25 mouse cellular contexts compared by ENCODE assay signal in the genomic region with DNA sequence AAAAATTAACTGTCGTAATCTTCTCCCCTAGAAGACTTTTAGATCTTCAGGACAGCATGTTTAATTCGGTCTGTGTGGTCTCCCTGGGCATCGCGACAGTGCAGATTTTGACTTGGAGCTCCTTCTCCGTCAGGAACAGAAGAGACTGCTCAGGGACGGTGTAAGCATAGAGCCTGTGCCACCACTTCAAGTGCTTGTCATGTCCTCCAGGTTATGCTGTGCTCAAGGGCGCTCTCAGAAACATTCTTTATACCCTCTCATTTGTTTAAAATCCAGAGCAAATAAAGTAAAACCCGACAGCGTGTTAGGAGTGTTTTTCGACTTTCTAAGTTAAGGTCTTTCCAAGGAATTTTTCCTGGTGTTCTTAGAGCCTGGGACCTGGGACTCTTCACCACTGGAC. TPM values are rescaled to one million over a fixed set of nuclear protein-coding genes. Genes with fewer than 3 reads are reported as not detected.
"Had no signal": no experiment of that assay in that cellular context is flagged by ENCODE, and none has a peak within 500 bp of the region (broad histone marks: within the 10 kb centered on the region; RNA-seq: fewer than 3 reads in every experiment).

No protein-coding gene starts in this region.

- H3K9ac ChIP-seq: hindbrain, embryonic 12.5 days; hindbrain, embryonic 14.5 days; intestine, embryonic 15.5 days; limb, embryonic 12.5 days had no signal

- H3K4me2 ChIP-seq: heart, embryonic 11.5 days; hindbrain, embryonic 12.5 days; hindbrain, embryonic 14.5 days; intestine, embryonic 15.5 days; limb, embryonic 12.5 days had no signal

- H3K9me3 ChIP-seq: hindbrain, embryonic 10.5 days; hindbrain, embryonic 12.5 days; intestine, embryonic 15.5 days; limb, embryonic 10.5 days; limb, embryonic 12.5 days had no signal

- H3K4me1 ChIP-seq: hindbrain, embryonic 12.5 days; intestine, embryonic 15.5 days had no signal

- H3K27me3 ChIP-seq: hindbrain, embryonic 12.5 days; intestine, embryonic 15.5 days; limb, embryonic 12.5 days had no signal

- DNase-seq: gastrocnemius, adult 2 months; gastrocnemius, postnatal 10 days; gastrocnemius, postnatal 25 days; heart, adult 2 months; heart, postnatal 10 days; heart, postnatal 4 days; kidney, adult 18-20 months; kidney, adult 8-10 months; kidney, postnatal 10 days; kidney, postnatal 25 days; kidney, postnatal 4 days; liver had no signal

- H3K36me3 ChIP-seq: hindbrain, embryonic 10.5 days; hindbrain, embryonic 12.5 days; intestine, embryonic 15.5 days; limb, embryonic 10.5 days; limb, embryonic 12.5 days had no signal

- H3K27ac ChIP-seq: gastrocnemius, adult 2 months; heart, adult 2 months; hindbrain, embryonic 10.5 days; hindbrain, embryonic 12.5 days; hindbrain, embryonic 14.5 days; intestine, embryonic 15.5 days; layer of hippocampus, adult 2 months; left cerebral cortex, adult 2 months; limb, embryonic 10.5 days; limb, embryonic 12.5 days had no signal

- H3K4me3 ChIP-seq: gastrocnemius, adult 2 months; heart, adult 2 months; hindbrain, embryonic 10.5 days; hindbrain, embryonic 12.5 days; intestine, embryonic 15.5 days; layer of hippocampus, adult 2 months; left cerebral cortex, adult 2 months; limb, embryonic 10.5 days; limb, embryonic 12.5 days had no signal

- ATAC-seq: hindbrain, embryonic 16.5 days; inflammation-experienced regulatory T-cells, adult 6 months; intestine, embryonic 15.5 days; intestine, postnatal 0 days had no signal

RNA-seq across cellular contexts. Expression of gene Mfsd13b, which starts 32.2 kb away (rescaled TPM):
- polyA plus RNA-seq: hindbrain, embryonic 12.5 days; hindbrain, embryonic 16.5 days; inflammation-experienced regulatory T-cells, adult 6 months; kidney, embryonic 14.5 days had no signal
